Mouse (Mus musculus) G1E-ER4 (cell line): ENCODE results near the gene Asap3. TPM values are rescaled to one million over a fixed set of nuclear protein-coding genes. Genes with fewer than 3 reads are reported as not detected.

ENCODE experiments used
- GATA1 ChIP-seq: IDR thresholded peaks from one replicate; pipeline ENCODE4 v1.8.0; 2012; ENCODE audit warnings: low read length, inconsistent platforms
- polyA plus RNA-seq: library from polyadenylated mRNA; stranded (reverse); fragments of >175 nt; gene quantifications from 2 replicates; pipeline ENCODE4 v1.2.3, GENCODE M21; 2012

The Asap3 gene
- 0.04 and 0.08 TPM in 2 replicates for polyA plus RNA-seq

DNA sequence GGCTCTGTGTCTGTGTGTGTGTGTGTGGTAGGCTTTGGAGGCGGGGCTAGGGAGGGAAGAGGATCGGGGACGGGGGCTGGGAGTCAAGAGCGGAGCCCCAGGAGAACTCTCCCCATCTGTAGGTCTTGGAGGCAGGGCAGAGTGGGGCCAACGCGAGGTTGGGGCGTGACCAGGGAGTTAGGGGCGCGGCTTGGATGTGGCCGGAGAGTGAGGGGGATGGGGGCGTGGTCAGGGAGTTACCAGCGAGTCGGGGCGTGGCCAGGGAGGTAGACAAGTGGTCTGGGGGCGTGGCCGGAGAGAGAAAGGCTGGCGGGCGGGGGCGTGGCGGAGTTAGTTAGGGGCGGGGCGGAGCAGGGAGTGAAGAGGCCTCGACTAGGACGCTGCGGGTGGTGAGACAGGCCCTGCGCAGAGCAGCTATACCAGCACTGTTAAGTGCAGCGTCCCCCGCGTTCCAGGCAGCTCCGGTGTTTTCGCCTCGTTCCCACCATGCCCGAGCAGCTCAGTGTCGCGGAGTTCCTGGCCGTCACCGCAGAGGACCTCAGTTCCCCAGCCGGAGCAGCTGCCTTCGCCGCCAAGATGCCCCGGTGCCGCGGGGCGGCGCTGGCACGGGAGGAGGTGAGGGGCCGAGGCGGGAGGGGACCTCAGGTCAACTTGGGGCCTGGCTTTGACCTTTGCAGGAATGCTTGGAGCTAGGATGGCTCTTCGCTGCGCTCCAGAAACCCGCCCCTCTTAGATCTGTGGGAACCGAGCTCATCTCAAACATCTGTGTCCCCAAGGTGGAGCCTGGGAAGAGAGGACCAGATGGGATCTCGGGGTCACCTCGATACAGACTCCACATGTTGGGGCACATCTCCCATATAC lies at the start of gene Asap3:
Asap3 (plus strand) TSS at position 333 of the 861 bp plus-strand sequence.
- TF ChIP-seq GATA1, result no peak

DNA sequence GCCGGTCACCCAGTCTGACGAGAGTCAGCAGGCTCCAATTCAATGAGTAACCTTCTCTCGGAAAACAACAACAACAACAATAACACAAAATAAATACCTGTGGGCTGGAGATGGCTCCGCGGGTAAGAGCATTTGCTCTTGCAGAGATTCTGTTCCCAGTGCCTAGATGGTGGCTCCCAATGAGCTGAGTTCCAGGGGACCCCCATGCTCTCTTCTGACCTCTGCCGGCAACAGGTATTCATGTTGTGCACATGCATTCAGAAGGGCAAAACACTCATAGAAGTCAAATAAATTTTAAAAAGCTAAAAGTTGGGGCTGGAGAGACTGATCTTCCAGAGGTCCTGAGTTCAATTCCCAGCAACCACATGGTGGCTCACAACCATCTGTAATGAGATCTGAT lies 47.7 kb upstream of the Asap3 start:
- no peak for TF ChIP-seq GATA1

DNA sequence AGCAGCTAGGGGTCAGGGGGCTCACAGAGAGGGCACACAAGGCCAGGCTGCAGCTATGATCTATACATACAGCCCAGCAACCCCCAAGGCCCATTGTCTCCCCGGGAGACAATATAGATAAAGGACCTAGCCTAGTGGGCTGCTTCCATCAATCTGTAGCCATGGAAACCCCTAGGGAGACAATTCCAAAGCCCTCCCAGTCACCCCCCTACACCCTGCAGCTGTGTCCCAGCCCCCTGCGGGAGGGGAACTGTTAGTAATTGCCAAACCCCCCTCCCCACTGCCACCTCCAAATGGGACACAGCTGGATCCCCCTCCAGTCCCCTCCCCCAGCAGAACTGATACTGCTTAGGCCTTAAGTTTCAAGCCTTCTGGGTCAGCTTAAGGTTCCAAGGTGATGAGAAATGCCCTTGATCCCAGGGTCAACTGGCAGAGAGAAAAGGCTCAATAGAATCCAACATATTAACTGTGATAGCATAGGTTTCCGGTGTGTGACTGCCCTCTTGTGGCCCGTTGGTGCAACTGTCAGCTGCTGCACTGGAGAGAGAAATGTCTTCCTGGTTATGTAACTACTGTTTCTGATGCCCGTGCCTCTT lies 46.3 kb upstream of the Asap3 start:
- TF ChIP-seq GATA1, result no peak

DNA sequence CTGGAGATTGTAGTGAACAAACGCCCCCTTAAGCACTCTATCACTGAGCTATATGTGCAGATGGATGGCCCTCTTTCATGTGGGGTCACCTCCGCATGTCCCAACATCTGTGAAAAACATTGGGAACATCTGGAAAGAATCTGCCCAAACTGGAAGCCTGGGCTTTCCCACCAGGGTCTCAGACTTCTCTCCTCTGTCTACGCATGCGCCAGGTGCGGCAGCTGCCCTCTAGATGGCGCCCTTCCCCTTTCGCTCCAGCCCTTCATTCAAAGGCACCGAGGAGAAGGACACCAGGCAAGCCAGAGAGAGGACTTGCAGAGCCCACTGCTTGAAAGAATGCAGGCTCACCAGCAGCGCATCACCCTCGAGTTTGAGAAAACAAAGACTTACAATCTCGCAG lies 42.7 kb upstream of the Asap3 start:
- no peak for TF ChIP-seq GATA1

DNA sequence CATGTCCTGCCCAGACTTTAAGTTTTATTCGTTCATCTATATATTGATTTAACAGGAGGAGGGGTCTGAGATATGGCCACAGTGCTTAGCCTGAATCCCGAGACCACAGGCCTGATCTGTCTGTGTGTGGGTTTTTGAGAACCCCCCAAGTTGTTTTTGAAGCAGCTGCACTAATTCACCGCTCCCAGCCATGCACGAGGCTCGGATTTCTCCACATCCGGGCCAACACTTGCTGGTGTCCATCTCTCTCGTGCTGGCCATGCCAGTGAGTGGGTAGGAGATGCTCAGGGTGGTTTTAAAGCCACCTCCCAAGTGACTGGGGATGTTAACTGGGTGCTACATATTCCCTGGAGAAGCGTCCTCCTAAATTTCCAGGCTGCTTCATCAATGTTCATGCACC lies 41.2 kb upstream of the Asap3 start:
- no peak for TF ChIP-seq GATA1

DNA sequence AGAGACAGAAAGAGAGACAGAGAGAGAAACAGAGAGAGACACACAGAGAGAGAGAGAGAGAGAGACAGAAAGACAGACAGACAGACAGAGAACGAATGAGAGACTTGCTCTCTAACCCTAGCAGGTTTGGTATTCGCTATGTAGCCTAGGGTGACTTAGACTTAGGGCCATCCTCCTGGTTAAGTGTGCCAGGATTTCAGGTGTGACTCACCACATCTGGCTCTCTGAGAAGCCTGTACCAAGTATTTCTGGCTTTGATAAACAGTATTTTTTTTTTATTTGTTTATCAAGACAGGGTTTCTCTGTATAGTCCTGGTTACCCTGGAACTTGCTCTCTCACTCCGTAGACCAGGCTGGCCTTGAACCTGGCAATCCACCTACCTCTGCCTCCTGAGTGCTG lies 38.5 kb upstream of the Asap3 start:
- TF ChIP-seq GATA1, result no peak

DNA sequence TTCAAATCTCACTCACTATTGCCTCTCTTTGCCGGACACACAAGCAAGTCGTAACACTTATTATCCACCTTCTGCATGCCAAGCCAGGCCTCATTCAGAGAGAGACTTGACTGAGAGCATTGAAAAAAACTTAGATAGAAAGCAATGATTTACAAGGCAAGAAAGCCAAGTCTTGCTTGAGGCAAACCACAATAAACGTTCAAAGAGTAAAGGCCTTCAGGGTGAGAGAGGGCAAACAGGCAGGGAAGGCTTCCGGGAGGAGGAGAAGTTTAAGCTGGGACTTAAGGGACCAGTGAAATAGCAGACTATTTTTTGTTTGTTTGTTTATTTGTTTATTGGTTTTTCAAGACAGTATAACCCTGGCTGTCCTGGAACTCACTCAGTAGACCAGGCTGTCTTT lies 35.8 kb upstream of the Asap3 start:
- TF ChIP-seq GATA1, result no peak

DNA sequence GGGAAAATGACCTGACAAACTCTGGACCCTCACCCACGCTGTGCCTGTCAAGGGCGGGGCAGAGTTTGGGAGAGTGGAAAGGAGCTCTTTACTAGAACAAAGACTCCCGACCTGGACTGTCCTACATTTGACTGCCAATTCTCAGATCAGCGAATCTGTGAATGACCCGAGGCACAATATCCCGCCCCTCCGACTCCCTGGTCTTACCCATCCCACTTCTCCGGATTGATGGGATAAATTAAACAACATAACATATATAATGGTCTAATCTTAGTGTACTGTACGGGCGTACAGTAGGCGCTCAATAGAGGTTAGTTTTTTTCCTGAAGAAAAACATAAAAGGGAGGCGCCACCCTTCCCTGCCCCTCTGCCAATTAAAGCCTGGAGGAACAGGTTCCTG lies 34.7 kb upstream of the Asap3 start:
- no peak for TF ChIP-seq GATA1

DNA sequence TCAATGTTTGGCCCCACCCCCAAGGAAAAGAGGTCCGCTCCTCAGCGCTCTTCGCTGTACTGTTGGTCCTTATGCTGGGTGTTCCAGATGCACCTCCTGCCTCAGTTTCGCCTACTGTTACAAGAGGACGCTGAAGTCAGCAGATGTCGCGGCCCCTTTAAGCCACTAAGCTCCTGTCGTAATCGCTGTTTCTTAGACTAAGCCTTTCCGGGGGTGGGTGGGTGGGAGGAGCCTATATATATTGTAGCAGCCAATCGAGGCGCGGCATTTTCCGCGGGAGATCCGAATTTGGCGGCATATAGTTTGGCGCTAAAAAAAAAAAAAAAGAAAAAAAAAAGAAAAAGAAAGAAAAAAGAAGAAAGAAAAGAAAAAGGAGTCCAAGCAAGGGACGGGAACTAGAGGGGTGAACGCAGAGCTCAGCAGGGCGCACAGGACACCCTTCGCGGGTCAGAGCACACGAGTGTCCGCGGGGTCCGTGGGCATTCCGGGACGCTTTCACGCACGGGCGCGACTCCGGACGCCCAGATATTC lies 34.1 kb upstream of the Asap3 start, which contains the start of gene E2f2:
E2f2 (plus strand) TSS at position 384 of the 531 bp plus-strand sequence.
- TF ChIP-seq GATA1, result no peak

DNA sequence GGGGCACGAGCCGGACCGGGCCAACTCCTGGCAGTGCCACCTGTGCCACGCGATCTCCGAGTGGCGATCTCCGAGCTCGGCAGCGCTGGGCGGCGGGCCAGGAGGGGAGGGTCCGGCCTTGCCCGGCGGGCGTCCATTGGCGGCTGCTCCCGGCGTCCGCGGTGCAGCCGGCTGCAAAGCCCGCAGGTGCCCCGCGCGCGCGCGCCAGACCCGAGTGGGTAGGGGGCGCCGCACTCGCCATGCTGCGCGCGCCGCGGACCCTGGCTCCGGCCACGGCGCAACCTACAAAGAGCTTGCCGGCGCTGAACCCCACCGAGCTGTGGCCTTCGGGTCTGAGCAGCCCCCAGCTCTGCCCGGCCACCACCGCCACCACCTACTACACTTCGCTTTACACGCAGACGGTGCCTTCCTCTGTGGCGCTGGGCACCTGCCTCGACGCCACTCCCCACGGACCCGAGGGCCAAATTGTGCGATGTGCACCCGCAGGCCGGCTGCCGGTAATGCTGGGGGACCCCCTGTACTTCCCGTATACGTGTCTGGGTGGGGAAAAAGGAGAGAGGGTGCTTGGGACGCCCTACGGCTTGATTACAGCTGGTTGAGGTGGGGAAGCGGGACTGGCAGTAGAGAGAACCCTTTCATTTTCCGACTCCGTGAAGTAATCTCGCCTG lies 33.5 kb upstream of the Asap3 start:
- TF ChIP-seq GATA1, result no peak

DNA sequence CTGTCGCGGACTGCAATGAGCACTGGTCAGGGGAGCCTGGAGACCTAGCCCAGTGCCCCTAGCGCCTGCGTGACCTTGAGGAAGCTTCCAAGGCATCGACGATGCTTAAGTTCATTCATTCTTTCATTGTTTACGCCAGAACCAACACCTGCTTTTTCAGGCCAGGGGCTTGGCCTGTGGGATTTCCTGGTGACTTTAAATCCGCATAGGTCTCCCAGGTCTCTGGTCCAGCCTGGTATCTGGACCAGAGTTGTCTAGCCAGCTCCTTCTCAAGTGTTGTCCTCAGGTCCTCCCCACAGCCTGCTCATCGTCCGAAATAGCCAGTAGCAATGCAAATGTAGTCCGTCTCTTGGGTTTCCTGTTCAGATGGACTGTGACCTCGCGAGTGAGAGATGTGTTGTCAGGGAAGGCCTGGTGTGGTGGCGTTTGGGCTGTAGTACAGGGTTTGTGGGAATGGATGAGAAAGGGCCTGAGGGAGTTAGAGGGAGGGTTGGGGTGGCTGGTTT lies 32.9 kb upstream of the Asap3 start:
- no peak for TF ChIP-seq GATA1

DNA sequence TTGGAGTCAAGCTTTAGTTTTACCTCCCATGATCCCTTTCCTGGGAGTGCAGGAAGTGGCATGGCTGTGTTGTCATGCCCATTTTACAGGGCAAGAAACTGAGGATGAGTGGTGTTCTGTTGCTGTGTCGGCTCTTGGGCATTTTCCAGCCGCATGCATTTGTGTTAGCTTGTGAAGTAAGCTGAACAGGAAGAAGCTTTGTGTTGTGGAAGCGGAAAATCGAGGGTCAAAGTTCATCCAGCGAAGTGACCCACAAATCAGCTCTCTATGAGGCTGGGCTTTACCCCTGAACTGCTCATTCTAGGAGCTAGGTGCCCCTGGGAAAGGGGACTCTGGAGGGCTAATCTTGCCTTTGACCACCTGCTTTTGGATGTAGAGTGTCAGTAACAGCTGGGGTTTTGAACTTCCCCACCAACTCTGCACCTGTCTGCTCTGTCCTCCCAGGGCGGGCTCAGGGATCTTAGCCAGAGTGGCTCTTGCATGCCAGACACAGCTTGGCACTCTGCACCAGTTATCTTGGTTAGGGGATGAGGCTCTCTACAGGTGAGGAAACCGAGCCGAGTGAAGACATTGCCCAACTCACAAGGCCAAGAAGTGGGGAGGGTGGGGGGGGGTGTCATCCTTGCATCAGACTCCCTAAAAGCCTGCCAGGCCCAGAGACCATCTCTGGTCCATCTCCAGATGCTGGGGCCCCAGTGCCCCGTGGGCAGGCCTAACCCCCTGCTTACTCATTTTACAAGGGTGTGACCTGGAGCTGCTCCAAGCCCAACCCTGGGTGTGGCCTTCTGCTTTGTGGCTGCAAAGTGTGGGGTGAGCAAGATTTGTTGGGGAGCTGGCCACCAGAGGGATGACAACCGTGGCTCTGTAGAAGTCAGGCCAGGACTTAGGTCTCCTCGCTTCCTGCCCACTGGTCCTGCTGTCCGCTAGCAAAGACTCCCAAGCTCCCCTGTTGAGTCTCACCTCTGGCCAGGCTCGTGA lies 31.7 kb upstream of the Asap3 start:
- TF ChIP-seq GATA1, result no peak

DNA sequence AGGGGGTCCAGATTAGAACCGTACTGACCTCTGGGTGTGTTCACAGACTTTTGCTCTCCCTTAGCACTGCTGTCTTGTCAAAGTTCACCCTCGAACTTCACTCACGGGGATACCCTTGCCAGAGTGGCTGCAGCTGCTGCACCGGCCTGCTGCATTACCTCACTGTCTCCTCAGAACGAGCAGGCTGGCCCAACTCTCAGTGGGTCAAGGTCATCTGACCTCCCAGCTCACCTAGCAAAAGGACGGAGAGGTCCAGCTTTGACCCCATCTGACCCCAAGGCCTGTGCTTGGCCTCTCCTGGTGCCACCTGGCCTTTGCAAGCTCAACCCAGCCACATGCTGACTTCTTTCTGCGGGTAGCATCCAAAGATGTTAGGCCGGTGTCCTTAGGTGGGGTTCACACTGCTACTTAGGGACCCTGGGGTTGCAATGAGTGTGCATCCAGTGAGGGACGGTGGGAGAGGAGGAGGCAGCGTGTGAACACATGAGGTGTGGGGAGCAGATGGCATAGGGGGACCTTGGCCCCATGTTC lies 30.1 kb upstream of the Asap3 start:
- no peak for TF ChIP-seq GATA1

DNA sequence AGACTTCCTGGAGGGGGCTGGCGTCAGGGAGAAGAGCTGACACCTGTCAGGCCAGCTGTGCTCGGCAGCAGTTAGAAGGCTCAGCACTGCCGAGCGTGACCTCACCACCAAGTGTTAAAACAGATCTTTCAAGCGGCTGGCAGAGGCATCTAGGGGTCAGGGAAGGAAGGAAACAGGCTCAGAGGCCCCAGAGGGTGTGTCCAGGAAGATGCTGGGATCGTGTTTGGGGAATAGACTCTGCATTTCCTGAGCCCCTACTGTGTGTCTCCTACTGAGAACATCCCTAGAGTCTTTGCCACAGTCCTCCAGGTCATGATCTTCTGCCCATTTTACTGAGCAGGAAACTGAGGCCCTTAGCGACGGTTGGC lies 28.9 kb upstream of the Asap3 start:
- no peak for TF ChIP-seq GATA1

DNA sequence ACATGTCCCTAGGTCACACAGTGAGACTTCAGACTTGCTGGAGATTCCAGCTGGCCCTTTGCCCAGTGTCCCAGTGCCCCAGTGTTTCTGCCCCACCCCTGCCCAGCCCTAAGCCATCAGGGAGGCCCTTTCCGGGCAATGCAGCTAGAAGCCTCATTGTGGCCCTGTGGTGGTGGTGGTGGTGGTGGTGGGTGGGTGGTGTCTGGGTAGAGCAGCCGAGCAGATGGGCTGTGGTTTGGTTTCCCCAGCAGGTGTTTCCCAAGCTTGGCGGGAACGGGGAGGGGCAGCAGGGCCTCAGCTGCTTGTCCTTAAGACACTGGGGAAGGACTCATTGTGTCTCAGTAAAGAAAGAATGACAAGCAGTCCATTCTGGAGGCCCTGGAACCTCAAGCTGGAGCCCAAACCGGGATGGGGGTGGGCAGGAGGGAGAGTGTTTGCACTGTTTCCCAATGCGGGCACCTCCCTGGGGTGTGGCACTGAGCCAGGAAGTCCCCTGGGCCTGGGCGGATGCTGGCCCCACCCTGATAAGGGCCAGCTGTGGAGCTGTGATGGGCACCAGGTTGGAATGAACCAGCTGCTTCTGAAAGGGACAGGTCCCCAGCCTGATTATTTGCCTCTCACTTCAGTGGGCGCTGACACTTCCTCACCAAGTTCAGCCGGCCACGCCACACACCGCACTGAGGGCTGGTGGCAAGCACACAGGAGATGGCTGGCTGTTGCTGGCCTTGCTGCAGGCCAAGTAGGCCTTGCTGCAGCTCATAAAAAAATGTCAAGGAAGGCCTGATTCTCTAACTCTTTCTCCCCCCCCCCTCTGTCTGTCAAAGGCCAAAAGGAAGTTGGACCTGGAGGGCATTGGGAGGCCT lies 28.3 kb upstream of the Asap3 start:
- TF ChIP-seq GATA1, result peak; percentile 60
